Mouse (Mus musculus) stomach, embryonic 16.5 days (tissue): ENCODE results near the gene Cd209d. TPM values are rescaled to one million over a fixed set of nuclear protein-coding genes. Genes with fewer than 3 reads are reported as not detected.
"Not testable (repeated sequence)": the region's sequence is repeated elsewhere in the genome, so short reads cannot be mapped to it uniquely, and the experiment has no call there.

ENCODE experiments used
- ATAC-seq: fragments of 200-750 bp; cut with Nextera tagmentation; 2 replicates; pipeline ENCODE4 v1.8.0; 2017; ENCODE audit warnings: moderate number of reproducible peaks, moderate TSS enrichment; ENCODE audit not compliant: insufficient read depth, low FRiP score
- H3K27ac ChIP-seq: fragments of 300-500 bp; sonication (generic); 2 replicates; pipeline ENCODE4 v1.5.1; 2014; ENCODE audit warnings: low read length
- H3K27me3 ChIP-seq: fragments of 300-500 bp; sonication (generic); 2 replicates; pipeline ENCODE4 v1.6.1; 2014; ENCODE audit warnings: low read length, control low read depth, mixed read lengths; ENCODE audit not compliant: control insufficient read depth, insufficient read depth
- H3K36me3 ChIP-seq: fragments of 300-500 bp; sonication (generic); 2 replicates; pipeline ENCODE4 v1.6.1; 2014; ENCODE audit warnings: low read length; ENCODE audit not compliant: control insufficient read depth, insufficient read depth
- H3K4me1 ChIP-seq: fragments of 300-500 bp; sonication (generic); 2 replicates; pipeline ENCODE4 v1.6.1; 2014; ENCODE audit warnings: low read length, control low read depth, mixed read lengths; ENCODE audit not compliant: control insufficient read depth, insufficient read depth
- H3K4me2 ChIP-seq: fragments of 300-500 bp; sonication (generic); 2 replicates; pipeline ENCODE4 v1.6.1; 2014; ENCODE audit warnings: low read depth, low read length, mixed read lengths
- H3K4me3 ChIP-seq: fragments of 300-500 bp; sonication (generic); replicated peaks from 2 replicates; pipeline ENCODE4 v1.5.1; 2014; ENCODE audit warnings: mild to moderate bottlenecking, low read length
- H3K9ac ChIP-seq: fragments of 300-500 bp; sonication (generic); 2 replicates; pipeline ENCODE4 v1.6.1; 2014; ENCODE audit warnings: low read length
- H3K9me3 ChIP-seq: fragments of 300-500 bp; sonication (generic); replicated peaks from 2 replicates; pipeline ENCODE4 v1.6.1; 2016; ENCODE audit warnings: low read length, control low read depth; ENCODE audit not compliant: control insufficient read depth
- WGBS: fragments of 180-500 bp; shearing (Covaris S2); extraction: QIAGEN DNeasy Blood & Tissue Kit; methylation state at CpG from one replicate; pipeline ENCODE4 v1.1.7; 2014; 5-methylcytosine and 5-hydroxymethylcytosine counted together
- polyA plus RNA-seq: library from polyadenylated mRNA; unstranded; fragments of >200 nt; fragmentation: Nextera tagmentation; extraction: Ambion mirVana; gene quantifications from 2 replicates; pipeline ENCODE4 v1.2.1, GENCODE M21; 2015

Gene Cd209d
- polyA plus RNA-seq, result not detected in 2 replicates

DNA sequence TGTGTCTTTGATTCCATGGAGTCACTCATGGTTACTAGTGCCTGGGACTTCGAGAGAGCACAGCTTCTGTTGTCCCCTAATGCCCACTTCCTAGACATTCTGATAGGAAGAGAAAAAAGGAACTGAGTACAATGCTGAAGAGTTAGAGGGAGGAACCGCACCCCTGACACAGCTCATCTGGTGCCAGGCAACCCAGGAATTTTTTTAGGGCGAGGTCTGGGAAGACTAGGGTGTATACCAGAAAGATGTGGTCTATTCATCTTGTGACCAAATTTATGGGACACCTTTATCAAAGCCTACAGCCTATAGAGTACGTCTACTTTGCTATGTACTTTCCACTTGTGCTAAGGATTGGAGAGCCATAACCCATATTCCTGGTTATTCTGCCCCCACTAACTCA is at the start of gene Cd209d:
Gene Cd209d, minus strand, starts transcription at position 101 of the 400 bp plus-strand sequence.
- Histone ChIP-seq H3K27ac (no peak within 1 kb of the TSS), H3K4me3 (no peak within 1 kb of the TSS), H3K9ac (no peak within 1 kb of the TSS), H3K36me3 (no peaks in the 10 kb centered on the region), H3K4me2 (no peak within 1 kb of the TSS), H3K27me3 (no peaks in the 10 kb centered on the region), H3K9me3 (no peaks in the 10 kb centered on the region), H3K4me1 (no peaks in the 10 kb centered on the region)
- 66% methylated on average over 4 of the region's 4 CpGs for WGBS
- ATAC-seq, result no peak

DNA sequence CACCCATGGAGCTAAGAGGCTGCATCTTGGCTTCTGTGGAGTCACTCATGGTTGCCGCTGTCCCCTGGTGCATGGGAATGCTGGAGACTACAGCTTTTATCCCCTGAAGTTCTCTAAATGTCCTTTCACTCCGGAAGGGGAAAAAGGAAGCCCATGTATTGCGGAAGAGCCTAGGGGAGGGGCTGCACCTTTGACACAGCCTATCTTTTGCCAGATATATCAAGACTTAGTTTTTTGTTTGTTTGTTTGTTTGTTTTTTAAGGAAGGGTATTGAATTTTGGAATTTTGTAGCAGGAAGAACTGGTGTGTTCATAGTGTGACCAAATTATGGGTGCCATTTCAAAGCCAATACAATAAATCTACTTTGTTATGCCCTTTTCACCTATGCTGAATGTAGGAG is 48.4 kb upstream of the Cd209d start, which contains the start of gene Cd209b:
Gene Cd209b, minus strand, starts transcription at position 101 of the 400 bp plus-strand sequence.
- Histone ChIP-seq H3K27me3 (no peaks in the 10 kb centered on the region), H3K36me3 (no peaks in the 10 kb centered on the region), H3K4me2 (no peak within 1 kb of the TSS), H3K27ac (no peak within 1 kb of the TSS), H3K9me3 (no peaks in the 10 kb centered on the region), H3K4me3 (no peak within 1 kb of the TSS), H3K4me1 (no peaks in the 10 kb centered on the region), H3K9ac (no peak within 1 kb of the TSS)
- ATAC-seq, result no peak
- WGBS, result 88% methylated on average over 3 of the region's 3 CpGs

DNA sequence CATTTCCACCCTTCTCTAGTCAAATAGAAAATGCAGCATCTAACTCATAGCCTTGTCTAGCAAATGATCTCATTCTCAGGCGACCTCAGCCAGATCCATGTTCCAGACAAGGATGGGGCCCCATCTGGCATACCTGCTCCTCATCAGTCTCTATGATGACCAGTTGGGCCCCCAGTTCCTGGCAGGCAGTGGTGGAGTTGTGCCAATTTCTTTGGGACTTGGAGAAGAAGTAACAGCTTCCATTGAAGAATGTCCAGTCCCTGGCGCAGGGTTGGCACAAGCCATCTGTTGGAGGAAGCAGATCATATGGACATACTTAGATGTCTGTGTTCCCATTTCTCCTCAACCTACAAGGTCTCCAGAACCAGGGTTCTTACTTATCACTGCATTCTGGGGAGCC is 2.2 kb downstream of the Cd209d start:
- Histone ChIP-seq H3K4me2 (no peak overlapping the region), H3K27ac (no peak overlapping the region), H3K4me1 (no peaks in the 10 kb centered on the region), H3K9ac (no peak overlapping the region), H3K27me3 (no peaks in the 10 kb centered on the region), H3K4me3 (no peak overlapping the region), H3K36me3 (no peaks in the 10 kb centered on the region), H3K9me3 (no peaks in the 10 kb centered on the region)
- WGBS, result 84% methylated on average over 2 of the region's 2 CpGs
- no peak for ATAC-seq

- not testable (repeated sequence) for H3K4me3 ChIP-seq, H3K9ac ChIP-seq, H3K36me3 ChIP-seq, H3K27ac ChIP-seq, ATAC-seq, H3K9me3 ChIP-seq, H3K27me3 ChIP-seq, H3K4me1 ChIP-seq, H3K4me2 ChIP-seq
These were observed 15.6 kb downstream of the Cd209d start for GRCm38 (mm10) chr8:3862736-3863135.

DNA sequence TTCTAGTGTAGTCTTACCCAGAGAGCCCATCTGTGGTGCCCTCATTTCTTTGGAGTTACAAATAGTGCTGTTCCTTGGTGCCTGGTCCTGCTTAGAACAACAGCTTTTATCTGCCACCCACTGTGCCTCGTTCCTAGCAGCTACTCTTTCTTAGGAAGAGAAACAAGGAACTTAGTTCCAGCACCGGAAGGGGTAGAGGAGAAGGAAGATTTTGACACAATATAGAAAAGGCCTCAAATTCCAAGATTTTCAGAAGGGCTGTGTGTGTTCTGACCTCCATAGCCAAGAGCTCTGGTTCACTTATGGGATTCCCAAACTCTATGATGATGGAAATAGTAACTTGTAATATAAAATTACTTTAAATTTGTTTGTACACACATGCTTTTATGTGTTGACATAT is 24.1 kb downstream of the Cd209d start, which contains the start of gene Cd209e:
Gene Cd209e, minus strand, starts transcription at position 101 of the 400 bp plus-strand sequence.
- Histone ChIP-seq H3K4me3 (no peak within 1 kb of the TSS), H3K9me3 (no peaks in the 10 kb centered on the region), H3K4me1 (no peaks in the 10 kb centered on the region), H3K36me3 (no peaks in the 10 kb centered on the region), H3K27me3 (no peaks in the 10 kb centered on the region), H3K9ac (no peak within 1 kb of the TSS), H3K27ac (no peak within 1 kb of the TSS), H3K4me2 (no peak within 1 kb of the TSS)
- no peak for ATAC-seq
- WGBS, result 71% methylated on average over 2 of the region's 2 CpGs

Other genes starting within 250 kb of the Cd209d start
- 121 and 144 TPM in 2 replicates for gene Stxbp2, start 247.6 kb downstream of the Cd209d start, polyA plus RNA-seq
- not detected in 2 replicates for gene Retn, start 222.8 kb downstream of the Cd209d start, polyA plus RNA-seq
- gene Mcemp1, start 212.8 kb downstream of the Cd209d start, polyA plus RNA-seq, result 2.1 and 2.7 TPM in 2 replicates
- 9.2 and 9.5 TPM in 2 replicates for gene Fcor, start 206.2 kb downstream of the Cd209d start, polyA plus RNA-seq
- 38.0 and 38.5 TPM in 2 replicates for gene Trappc5, start 202.3 kb downstream of the Cd209d start, polyA plus RNA-seq
- gene Fcer2a, start 184.4 kb downstream of the Cd209d start, polyA plus RNA-seq, result 0.17 and 0.20 TPM in 2 replicates
- 0.19 and 0.45 TPM in 2 replicates for gene Clec4g, start 157.9 kb downstream of the Cd209d start, polyA plus RNA-seq
- gene Cd209a, start 129.6 kb downstream of the Cd209d start, polyA plus RNA-seq, result 0.25 and 0.41 TPM in 2 replicates
- gene Cd209e, start 24.2 kb downstream of the Cd209d start, polyA plus RNA-seq, result not detected in 2 replicates
- gene Cd209b, start 48.3 kb upstream of the Cd209d start, polyA plus RNA-seq, result not detected in 2 replicates
- 0.20 and 0.32 TPM in 2 replicates for gene Cd209c, start 76.2 kb upstream of the Cd209d start, polyA plus RNA-seq
- gene Cd209f, start 227.3 kb upstream of the Cd209d start, polyA plus RNA-seq, result 0.12 and 0.26 TPM in 2 replicates